Mouse (Mus musculus) left cerebral cortex, adult 11 months (tissue): ENCODE data around the gene Lrrc59.
"Not testable (repeated sequence)": the region's sequence is repeated elsewhere in the genome, so short reads cannot be mapped to it uniquely, and the experiment has no call there.

ENCODE experiments used
- DNase-seq: peaks from one replicate; pipeline ENCODE4 v3.0.0; 2022; ENCODE audit warnings: low spot score

Gene Lrrc59

DNA sequence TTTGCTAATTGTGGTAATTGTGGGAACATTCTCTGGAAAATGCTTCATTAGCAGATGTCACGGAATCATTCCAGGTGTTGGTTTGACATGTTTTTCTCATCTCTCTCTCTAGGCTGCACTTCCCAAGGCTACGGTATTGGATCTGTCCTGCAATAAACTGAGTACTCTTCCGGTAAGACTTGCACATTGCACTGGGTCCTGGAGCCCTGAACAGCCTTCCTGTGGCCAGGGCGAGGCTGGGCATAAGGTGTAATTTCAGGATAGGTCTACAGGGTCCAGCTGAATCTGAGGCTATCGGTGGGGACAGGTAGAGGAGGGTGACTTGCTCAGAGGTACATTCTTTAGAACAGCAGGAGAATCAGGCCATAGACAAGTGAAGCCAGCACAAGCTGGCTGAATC is 2.4 kb downstream of the Lrrc59 start:
- DNase-seq = no peak

- no peak for DNase-seq
Observed at GRCm38 (mm10) chr11:94632988-94633387, 3.4 kb downstream of the Lrrc59 start.

DNA sequence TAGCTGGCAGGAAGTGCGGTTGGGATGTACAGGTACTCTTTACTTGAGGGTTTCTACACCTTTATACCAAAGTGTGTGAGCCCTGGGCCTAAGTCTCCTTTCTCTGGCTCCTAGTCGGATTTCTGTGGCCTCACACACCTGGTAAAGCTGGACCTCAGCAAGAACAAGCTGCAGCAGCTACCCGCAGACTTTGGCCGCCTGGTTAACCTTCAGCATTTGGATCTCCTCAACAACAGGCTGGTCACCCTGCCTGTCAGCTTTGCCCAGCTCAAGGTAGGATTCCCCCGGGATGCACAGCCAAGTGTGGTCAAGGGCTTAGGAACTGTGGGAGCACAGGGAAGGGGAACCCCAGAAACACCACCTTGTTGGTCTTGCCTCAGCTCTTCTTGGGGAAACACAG is 4.9 kb downstream of the Lrrc59 start:
- DNase-seq = no peak

DNA sequence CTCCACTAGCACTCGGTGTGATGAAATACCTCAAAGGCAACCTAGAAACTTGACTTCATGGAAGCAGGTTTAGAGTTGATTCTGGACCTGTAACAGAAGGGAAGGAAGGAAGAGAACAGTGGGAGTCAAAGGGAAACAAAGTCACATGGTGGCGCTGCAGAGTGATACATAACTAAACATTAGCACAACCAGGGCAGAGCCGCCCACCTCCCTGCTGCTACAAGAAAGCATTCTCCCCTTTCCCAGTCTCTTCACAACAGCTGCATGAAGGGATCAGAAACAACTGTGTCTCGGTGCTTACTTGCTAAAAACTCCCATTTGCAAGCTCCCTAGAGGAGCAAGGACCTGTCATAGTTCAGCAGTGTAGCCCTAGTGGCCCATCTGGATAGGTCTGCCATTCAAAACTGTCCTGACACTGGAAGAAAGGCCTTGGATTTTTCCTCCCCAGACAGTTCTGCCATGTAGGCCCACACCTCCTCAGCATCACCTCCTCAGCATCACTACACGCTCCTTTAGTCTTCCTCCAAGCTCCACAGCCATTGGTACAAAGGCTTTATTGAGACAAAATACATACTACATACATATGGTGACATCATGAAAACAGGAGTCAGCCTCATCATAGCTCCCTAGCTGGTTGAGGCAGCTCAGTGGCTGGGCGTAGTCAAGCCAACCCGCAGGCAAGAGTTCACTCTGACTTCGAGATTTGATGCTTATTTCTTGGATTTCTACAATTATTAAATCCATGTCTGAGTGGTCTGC is 15.1 kb downstream of the Lrrc59 start:
- DNase-seq = peak; percentile 23

- no peak for DNase-seq
Observed at GRCm38 (mm10) chr11:94646457-94646856, 16.9 kb downstream of the Lrrc59 start.

GRCm38 (mm10) chr11:94651241-94651640 is 21.7 kb downstream of the Lrrc59 start:
- DNase-seq = not testable (repeated sequence)

DNA sequence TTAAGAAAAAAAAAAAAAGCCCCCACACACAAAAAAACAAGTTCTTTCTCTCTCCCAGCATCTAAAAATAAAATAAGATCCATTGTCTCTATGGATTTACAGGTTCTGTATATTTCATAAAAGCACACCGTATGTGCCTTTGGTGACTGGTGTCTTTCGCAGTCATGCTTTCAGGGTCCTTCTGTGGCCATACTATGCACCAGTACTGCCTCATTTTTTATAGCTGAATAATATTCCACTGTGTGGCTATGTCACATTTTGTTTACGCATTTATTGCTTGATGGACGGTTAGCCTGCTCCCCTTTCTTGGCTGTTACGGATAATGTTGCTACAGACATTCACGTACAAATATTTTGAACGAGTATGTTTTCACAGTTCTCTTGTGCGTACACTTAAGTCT is 23.4 kb downstream of the Lrrc59 start:
- no peak for DNase-seq

- peak; percentile 73 for DNase-seq
Observed at GRCm38 (mm10) chr11:94653663-94654436, 24.3 kb downstream of the Lrrc59 start, which contains the start of the genes Mrpl27 and Eme1. Mrpl27 (plus strand) TSS chr11:94653767. Eme1 (minus strand) TSS chr11:94653964.

DNA sequence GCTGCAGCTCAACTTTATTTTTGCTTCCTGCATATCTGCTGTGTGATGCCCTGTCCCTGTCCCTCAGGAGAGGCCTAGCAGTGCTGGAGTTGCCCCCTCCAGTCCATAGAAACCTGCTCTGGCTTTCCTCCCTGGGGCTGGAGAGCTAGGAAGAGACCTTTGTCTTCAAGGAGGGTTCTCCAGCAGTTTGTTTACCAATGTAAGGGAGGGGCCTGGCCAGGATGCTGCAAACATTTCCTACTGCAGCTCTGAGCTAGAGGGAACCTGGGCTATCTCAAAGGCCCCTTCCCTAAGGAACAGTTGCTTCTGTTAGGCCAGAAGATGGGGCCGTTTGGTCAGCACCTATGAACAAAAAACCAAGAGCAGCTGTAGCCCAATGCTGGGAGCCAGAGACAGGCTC is 31.8 kb downstream of the Lrrc59 start:
- DNase-seq = no peak

GRCm38 (mm10) chr11:94665281-94665680 is 35.7 kb downstream of the Lrrc59 start:
- DNase-seq = no peak

- DNase-seq = no peak
Observed at GRCm38 (mm10) chr11:94674984-94675383, 45.4 kb downstream of the Lrrc59 start.

- no peak for DNase-seq
Observed at GRCm38 (mm10) chr11:94675446-94675845, 45.9 kb downstream of the Lrrc59 start.

DNA sequence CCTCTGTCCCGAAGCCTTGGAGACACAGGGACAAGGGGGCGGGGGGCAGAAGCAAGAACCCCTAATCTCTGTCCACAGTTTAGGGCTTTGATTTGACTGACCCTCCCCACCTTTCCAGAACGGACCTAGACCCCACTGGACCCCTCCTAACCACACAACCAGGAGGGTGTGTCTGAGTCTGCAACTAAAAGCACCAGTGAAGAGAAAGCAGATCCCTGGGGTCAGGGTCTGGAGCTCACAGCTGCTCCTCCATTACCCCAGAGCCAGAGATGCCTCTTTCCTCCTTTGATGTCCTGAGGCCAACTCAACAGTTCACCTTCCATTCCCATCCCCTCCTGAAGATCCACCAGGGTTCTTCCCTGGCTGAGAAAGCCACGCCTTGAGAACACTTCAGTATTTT is 46.7 kb downstream of the Lrrc59 start:
- DNase-seq = no peak

DNA sequence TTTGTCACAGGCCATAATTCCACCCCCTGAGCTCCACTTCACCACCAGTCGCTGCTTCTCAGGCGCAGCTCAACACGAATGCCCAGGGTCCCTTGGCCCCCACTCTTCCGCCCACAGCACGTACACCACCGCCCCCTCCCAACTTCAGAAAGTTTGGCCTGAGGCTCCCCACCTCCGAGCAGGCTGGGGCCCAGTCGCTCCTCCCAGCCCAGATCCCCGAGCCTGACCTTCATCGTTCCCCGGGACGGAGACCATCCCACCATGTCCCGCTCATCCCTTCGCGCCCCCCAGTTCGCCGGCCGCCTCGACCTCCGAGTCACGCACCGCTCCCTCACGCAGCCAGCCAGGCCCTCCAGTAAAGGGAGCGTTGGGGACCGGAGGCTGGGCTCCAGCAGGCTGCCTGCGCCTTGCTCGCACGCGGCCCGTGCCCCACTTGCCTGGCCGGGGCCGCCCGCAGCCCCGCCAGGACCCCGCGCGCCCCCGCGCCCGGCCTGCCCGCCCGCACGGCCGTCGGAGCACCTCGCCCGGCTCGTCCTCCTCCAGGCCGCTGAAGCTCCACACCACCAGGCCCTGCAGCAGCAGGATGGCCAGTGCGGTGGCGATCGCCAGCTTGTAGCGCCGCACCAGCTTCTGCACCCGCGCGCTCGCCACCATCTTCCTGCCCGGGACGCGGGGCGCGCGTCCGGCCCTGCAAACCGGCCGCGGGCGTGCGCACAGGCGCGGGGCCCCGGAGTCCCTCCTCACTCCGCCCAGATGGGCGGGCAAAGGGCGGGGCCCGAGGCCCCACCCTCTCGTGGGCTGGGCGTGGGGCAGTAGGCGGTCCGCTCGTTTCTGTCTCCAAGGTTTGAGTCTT is 47.4 kb downstream of the Lrrc59 start, which contains the start of gene Xylt2:
Xylt2 (minus strand) TSS at position 762 of the 853 bp plus-strand sequence.
- DNase-seq = peak; percentile 80

GRCm38 (mm10) chr11:94677607-94678145 is 48.1 kb downstream of the Lrrc59 start:
- no peak for DNase-seq

DNA sequence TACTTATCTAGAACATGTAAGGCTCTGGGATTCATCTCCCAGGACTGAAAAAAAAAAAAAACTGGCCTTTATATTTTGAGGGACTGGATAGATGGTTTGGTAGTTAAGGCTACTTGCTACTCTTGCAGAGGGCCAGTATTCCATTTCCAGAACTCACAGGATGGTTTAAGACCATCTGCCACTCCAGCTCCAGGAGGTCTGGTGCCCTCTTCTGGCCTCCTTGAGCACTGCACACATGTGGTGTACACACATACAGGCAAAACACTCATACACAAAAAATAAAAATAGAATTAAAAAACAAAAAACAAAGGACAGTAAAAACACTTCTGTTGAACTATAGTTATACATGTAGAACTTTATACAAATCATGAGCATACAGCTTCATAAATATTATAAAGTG is 51.1 kb downstream of the Lrrc59 start:
- no peak for DNase-seq

DNA sequence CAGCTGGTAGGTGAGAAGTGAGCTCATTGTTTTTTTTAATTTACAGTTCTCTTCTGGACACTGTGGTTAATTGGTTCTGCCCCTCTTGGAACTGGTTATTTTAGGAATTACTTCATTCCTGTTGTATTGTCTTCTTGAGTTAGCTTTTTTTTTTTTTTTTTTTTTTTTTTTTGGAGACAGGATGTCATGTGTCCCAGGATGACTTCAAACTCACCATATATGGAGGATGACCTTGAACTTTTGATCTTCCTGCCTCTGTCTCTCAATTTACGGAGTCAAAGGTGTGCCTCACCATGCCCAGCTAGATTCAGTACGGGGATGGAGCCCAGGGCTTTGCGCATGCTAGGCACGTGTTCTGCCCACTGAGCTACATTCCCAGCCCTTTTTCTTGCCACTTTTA is 52.1 kb downstream of the Lrrc59 start:
- no peak for DNase-seq

GRCm38 (mm10) chr11:94682427-94682826 is 52.9 kb downstream of the Lrrc59 start:
- no peak for DNase-seq

DNA sequence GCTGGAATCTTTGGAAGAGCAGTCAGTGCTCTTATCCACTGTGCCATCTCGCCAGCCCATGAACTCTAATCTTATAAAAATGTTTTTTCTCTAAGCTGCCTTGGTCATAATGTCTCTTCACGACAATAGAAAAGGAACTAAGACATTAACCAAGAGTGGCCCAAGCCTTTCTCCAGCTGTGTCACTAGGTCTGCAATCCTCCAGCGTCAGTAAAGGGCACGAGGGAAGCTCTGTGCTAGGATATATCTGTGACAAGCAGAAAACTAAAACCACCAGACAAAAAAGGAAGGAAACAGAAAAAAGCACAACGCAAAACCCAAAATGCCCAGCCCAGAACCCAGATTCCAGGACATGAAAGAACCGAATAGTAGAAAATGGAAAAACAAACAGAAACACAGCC is 57.6 kb downstream of the Lrrc59 start:
- DNase-seq = no peak

- DNase-seq = not testable (repeated sequence)
Observed at GRCm38 (mm10) chr11:94692502-94692901, 62.9 kb downstream of the Lrrc59 start.
